Mouse (Mus musculus) CD8-positive naive resting alpha-beta T cell, adult 57 days (primary cell): ENCODE measurements around the gene Zfp345. TPM values are rescaled to one million over a fixed set of nuclear protein-coding genes. Genes with fewer than 3 reads are reported as not detected.

Source experiments
- total RNA-seq: library from RNA; stranded (reverse); gene quantifications from one replicate; pipeline ENCODE4 v1.2.4, GENCODE M21; 2023

The Zfp345 gene
- 0.46 TPM for total RNA-seq

DNA sequence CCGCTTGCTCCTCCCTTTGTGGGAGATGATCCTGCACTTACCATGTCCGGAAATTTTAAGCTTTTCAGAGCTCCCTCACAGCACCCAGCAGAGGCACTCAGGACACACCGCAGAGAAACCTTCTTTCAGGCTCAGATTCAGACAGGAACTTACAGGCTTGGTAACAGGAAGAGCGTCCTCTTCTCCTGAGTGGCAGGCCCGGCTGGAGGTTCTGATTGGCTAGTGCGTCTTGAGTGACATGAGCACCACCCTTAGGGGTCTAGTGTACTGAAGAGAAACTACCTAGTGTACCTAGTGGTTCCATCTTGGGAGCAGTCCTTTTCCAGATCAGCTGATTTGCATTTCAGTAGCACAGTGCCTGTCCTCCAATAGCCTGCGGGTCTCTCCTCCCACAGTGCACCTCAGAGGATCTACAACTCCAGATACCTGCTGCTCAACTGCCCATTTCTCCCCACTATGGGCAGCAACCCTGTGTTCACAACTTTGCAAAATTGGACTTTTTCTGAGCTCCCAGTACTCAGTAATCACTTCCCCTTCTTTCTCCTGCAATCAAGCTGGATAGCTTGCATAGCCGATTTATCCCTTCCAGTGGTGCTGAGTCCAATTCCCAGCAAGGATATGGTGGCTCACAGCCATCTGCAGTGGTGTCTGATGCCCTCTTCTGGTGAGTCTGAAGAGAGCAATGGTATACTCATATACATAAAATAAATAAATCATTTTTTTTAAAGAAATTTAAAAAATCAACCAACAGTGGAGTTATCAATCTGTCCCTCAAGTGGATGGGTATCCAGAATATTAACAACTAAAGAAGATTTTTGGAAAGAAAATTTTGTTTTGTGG is at the start of gene Zfp345:
Zfp345 (minus strand) TSS at position 153 of the 840 bp plus-strand sequence.

DNA sequence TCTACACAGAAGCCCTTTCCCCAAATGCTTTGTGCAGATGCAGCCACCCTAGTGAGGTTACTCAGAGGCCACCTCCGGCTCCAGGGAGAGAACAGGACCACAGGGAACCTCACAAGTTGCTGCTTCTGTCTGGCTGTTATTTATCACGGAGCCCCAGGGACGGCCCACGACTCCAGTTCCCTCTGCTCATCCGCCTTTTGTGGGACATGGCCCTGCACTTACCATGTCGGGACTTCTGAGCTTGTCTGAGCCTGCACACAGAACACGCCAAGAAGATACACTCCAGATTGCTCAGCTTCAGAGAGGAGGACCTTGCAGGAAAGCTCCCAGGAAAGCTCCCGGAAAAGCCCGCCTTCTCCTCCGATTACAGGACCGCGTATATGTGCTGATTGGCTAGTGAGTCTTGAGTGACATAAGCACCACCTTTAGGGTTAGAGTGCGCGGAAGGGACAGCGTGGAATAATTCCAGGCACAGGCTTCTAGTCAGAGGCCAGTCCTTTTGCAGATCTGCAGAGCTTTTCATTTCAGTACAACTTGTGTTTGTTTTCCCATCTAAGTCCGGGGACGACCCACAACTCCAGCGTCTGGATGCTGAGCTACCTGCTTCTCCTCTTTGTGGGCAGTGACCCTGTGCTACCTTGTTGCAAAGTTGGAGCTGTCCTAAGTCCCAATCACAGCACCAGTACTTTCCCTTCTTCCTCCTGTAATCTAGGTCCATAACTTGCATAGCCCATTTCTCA is 33.5 kb downstream of the Zfp345 start, which contains the start of gene Zfp442:
Zfp442 (minus strand) TSS at position 307 of the 740 bp plus-strand sequence.

Other genes starting within 250 kb of the Zfp345 start
- gene Gm21994, start 229.5 kb downstream of the Zfp345 start, total RNA-seq: 10.4 TPM
- not detected for gene Gm14124, start 227.6 kb downstream of the Zfp345 start, total RNA-seq
- 8.7 TPM for gene Gm10130, start 161.4 kb downstream of the Zfp345 start, total RNA-seq
- gene 3300002I08Rik, start 122.3 kb downstream of the Zfp345 start, total RNA-seq: 4.2 TPM
- gene Zfp442, start 33.6 kb downstream of the Zfp345 start, total RNA-seq: 2.4 TPM
- 50.5 TPM for gene Cst7, start 85.3 kb upstream of the Zfp345 start, total RNA-seq
- 28.0 TPM for gene Apmap, start 123.5 kb upstream of the Zfp345 start, total RNA-seq
- gene Acss1, start 183.4 kb upstream of the Zfp345 start, total RNA-seq: 56.8 TPM
- gene Vsx1, start 204.3 kb upstream of the Zfp345 start, total RNA-seq: not detected